In genomic region chr1:75217893-75218226, GRCm38 (mm10) we compare ENCODE assay signal across 8 mouse cellular contexts. TPM values are rescaled to one million over a fixed set of nuclear protein-coding genes. Genes with fewer than 3 reads are reported as not detected.
DNase-seq lines count a peak whose midpoint lies in the region; ATAC-seq and TF ChIP-seq lines count a peak whose summit lies in the region.

No protein-coding gene starts in this region.

- 3% methylated on average over 6 of the region's 6 CpGs for WGBS in liver, adult 2 months
- WGBS in embryonic facial prominence, embryonic 11.5 days = 4% methylated on average over 6 of the region's 6 CpGs
- 6% methylated on average over 6 of the region's 6 CpGs for WGBS in hindbrain, embryonic 16.5 days
- 2% methylated on average over 6 of the region's 6 CpGs for WGBS in neural tube, embryonic 12.5 days

- no peak for TF ChIP-seq POLR2A in liver, adult 2 months (IDR thresholded peaks at IDR 0.05; ENCODE audit: extremely low read depth, insufficient read depth, low read length)

- TF ChIP-seq CTCF in liver, adult 2 months (IDR thresholded peaks at IDR 0.05; ENCODE audit: low read depth, low read length) = no peak

- H3K4me1 ChIP-seq in liver, adult 2 months (ENCODE audit: control insufficient read depth, insufficient read depth, low read length) = peaks cover 44% of the 10 kb centered on the region
- H3K4me1 ChIP-seq in embryonic facial prominence, embryonic 11.5 days (ENCODE audit: control insufficient read depth, insufficient read depth, low read length) = peaks cover 3% of the 10 kb centered on the region
- peaks cover 10% of the 10 kb centered on the region for H3K4me1 ChIP-seq in hindbrain, embryonic 16.5 days (ENCODE audit: control insufficient read depth, insufficient read depth, low read depth, low read length)
- peaks cover 18% of the 10 kb centered on the region for H3K4me1 ChIP-seq in neural tube, embryonic 12.5 days

- peaks cover 6% of the 10 kb centered on the region; the same call in 1 of the 2 replicates for H3K79me2 ChIP-seq in liver, adult 2 months (ENCODE audit: control insufficient read depth, insufficient read depth, low read length)

- peak overlapping the region; percentile 81 for H3K4me2 ChIP-seq in embryonic facial prominence, embryonic 11.5 days (ENCODE audit: low read depth, low read length)
- H3K4me2 ChIP-seq in hindbrain, embryonic 16.5 days (ENCODE audit: low read length) = peak overlapping the region; percentile 89
- H3K4me2 ChIP-seq in neural tube, embryonic 12.5 days (replicated peaks) = peak overlapping the region; percentile 87

- H3K4me3 ChIP-seq in liver, adult 2 months (ENCODE audit: insufficient read depth, low read depth, low read length) = peak overlapping the region; percentile 90
- peak overlapping the region; percentile 41; the same call in 1 of the 2 replicates for H3K4me3 ChIP-seq in embryonic facial prominence, embryonic 11.5 days (ENCODE audit: low read depth, low read length)
- peak overlapping the region; percentile 56 for H3K4me3 ChIP-seq in hindbrain, embryonic 16.5 days (ENCODE audit: low read length)
- no peak overlapping the region for H3K4me3 ChIP-seq in neural tube, embryonic 12.5 days

- peaks cover 16% of the 10 kb centered on the region; the same call in 1 of the 2 replicates for H3K36me3 ChIP-seq in liver, adult 2 months (ENCODE audit: control insufficient read depth, insufficient read depth, low read length)
- no peaks in the 10 kb centered on the region for H3K36me3 ChIP-seq in embryonic facial prominence, embryonic 11.5 days (replicated peaks; ENCODE audit: control insufficient read depth, insufficient read depth, low read depth, low read length)
- H3K36me3 ChIP-seq in hindbrain, embryonic 16.5 days (ENCODE audit: control insufficient read depth, insufficient read depth, low read length) = peaks cover 19% of the 10 kb centered on the region
- peaks cover 30% of the 10 kb centered on the region for H3K36me3 ChIP-seq in neural tube, embryonic 12.5 days

- DNase-seq in liver, adult 2 months (ENCODE audit: extremely low read depth, low read depth, low spot score) = peak; percentile 31
- DNase-seq in liver = no peak
- no peak for DNase-seq in embryonic facial prominence, embryonic 11.5 days (ENCODE audit: low spot score)
- DNase-seq in spleen, postnatal 14 days (ENCODE audit: low spot score in 2 of 2) = no peak
- no peak for DNase-seq in kidney, postnatal 4 days
- DNase-seq in urinary bladder, postnatal 36 days (ENCODE audit: low spot score in 2 of 2) = no peak

- no peaks in the 10 kb centered on the region for H3K27me3 ChIP-seq in liver, adult 2 months (ENCODE audit: control insufficient read depth, insufficient read depth, low read length)
- peaks cover 34% of the 10 kb centered on the region for H3K27me3 ChIP-seq in embryonic facial prominence, embryonic 11.5 days (ENCODE audit: control insufficient read depth, insufficient read depth, low read length)
- H3K27me3 ChIP-seq in hindbrain, embryonic 16.5 days (replicated peaks; ENCODE audit: control insufficient read depth, insufficient read depth, low read length) = peaks cover 16% of the 10 kb centered on the region
- H3K27me3 ChIP-seq in neural tube, embryonic 12.5 days (replicated peaks) = peaks cover 65% of the 10 kb centered on the region

- peak overlapping the region; percentile 93 for H3K9ac ChIP-seq in liver, adult 2 months (ENCODE audit: low read depth, low read length)
- H3K9ac ChIP-seq in embryonic facial prominence, embryonic 11.5 days (replicated peaks; ENCODE audit: low read length) = no peak overlapping the region
- no peak overlapping the region; the same call in 1 of the 2 replicates for H3K9ac ChIP-seq in hindbrain, embryonic 16.5 days (ENCODE audit: low read depth, low read length)
- H3K9ac ChIP-seq in neural tube, embryonic 12.5 days = peak overlapping the region; percentile 30; the same call in 1 of the 2 replicates

- H3K9me3 ChIP-seq in embryonic facial prominence, embryonic 11.5 days (replicated peaks; ENCODE audit: control insufficient read depth, low read length) = no peaks in the 10 kb centered on the region
- H3K9me3 ChIP-seq in hindbrain, embryonic 16.5 days (ENCODE audit: control insufficient read depth, low read length) = no peaks in the 10 kb centered on the region
- no peaks in the 10 kb centered on the region for H3K9me3 ChIP-seq in neural tube, embryonic 12.5 days

- H3K27ac ChIP-seq in liver, adult 2 months (replicated peaks; ENCODE audit: insufficient read depth, low read depth, low read length) = peak overlapping the region; percentile 93
- no peak overlapping the region for H3K27ac ChIP-seq in embryonic facial prominence, embryonic 11.5 days (replicated peaks; ENCODE audit: low read depth, low read length)
- H3K27ac ChIP-seq in hindbrain, embryonic 16.5 days (ENCODE audit: low read depth, low read length) = no peak overlapping the region
- no peak overlapping the region for H3K27ac ChIP-seq in neural tube, embryonic 12.5 days

- ATAC-seq in embryonic facial prominence, embryonic 11.5 days (replicated peaks; ENCODE audit: insufficient number of reproducible peaks, low FRiP score, low TSS enrichment, low read depth) = no peak
- no peak for ATAC-seq in hindbrain, embryonic 16.5 days
- ATAC-seq in neural tube, embryonic 12.5 days (ENCODE audit: low FRiP score, low read depth) = no peak

RNA-seq across cellular contexts. Expression of gene Tuba4a, which starts 1.8 kb away (rescaled TPM):
- total RNA-seq in liver, adult 2 months (2014; rRNA removed) = 80.9 and 117 TPM in 2 replicates
- polyA plus RNA-seq in liver, adult 2 months (2012; rRNA removed) = 242 and 267 TPM in 2 replicates
- polyA plus RNA-seq in embryonic facial prominence, embryonic 11.5 days (2014; fragmentation: Nextera tagmentation; extraction: Ambion mirVana) = 17.3 and 18.9 TPM in 2 replicates
- polyA plus RNA-seq in hindbrain, embryonic 16.5 days (2015; fragmentation: Nextera tagmentation; extraction: Ambion mirVana) = 45.5 and 74.1 TPM in 2 replicates
- 9.4 and 11.9 TPM in 2 replicates for polyA plus RNA-seq in neural tube, embryonic 12.5 days (2016; fragmentation: Nextera tagmentation; extraction: Ambion mirVana)

RNA-seq across cellular contexts. Expression of gene Stk16, which starts 7.2 kb away (rescaled TPM):
- total RNA-seq in liver, adult 2 months (2014; rRNA removed) = 57.3 and 63.5 TPM in 2 replicates
- 190 and 221 TPM in 2 replicates for polyA plus RNA-seq in liver, adult 2 months (2012; rRNA removed)
- polyA plus RNA-seq in embryonic facial prominence, embryonic 11.5 days (2014; fragmentation: Nextera tagmentation; extraction: Ambion mirVana) = 117 and 123 TPM in 2 replicates
- 144 and 145 TPM in 2 replicates for polyA plus RNA-seq in hindbrain, embryonic 16.5 days (2015; fragmentation: Nextera tagmentation; extraction: Ambion mirVana)
- 136 and 143 TPM in 2 replicates for polyA plus RNA-seq in neural tube, embryonic 12.5 days (2016; fragmentation: Nextera tagmentation; extraction: Ambion mirVana)

RNA-seq across cellular contexts. Expression of gene Glb1l, which starts 7.2 kb away (rescaled TPM):
- 3.7 and 4.8 TPM in 2 replicates for total RNA-seq in liver, adult 2 months (2014; rRNA removed)
- 2.1 and 2.5 TPM in 2 replicates for polyA plus RNA-seq in liver, adult 2 months (2012; rRNA removed)
- 14.1 and 15.0 TPM in 2 replicates for polyA plus RNA-seq in embryonic facial prominence, embryonic 11.5 days (2014; fragmentation: Nextera tagmentation; extraction: Ambion mirVana)
- 20.1 and 21.1 TPM in 2 replicates for polyA plus RNA-seq in hindbrain, embryonic 16.5 days (2015; fragmentation: Nextera tagmentation; extraction: Ambion mirVana)
- polyA plus RNA-seq in neural tube, embryonic 12.5 days (2016; fragmentation: Nextera tagmentation; extraction: Ambion mirVana) = 17.0 and 18.2 TPM in 2 replicates

RNA-seq across cellular contexts. Expression of gene A630095N17Rik, which starts 14.0 kb away (rescaled TPM):
- total RNA-seq in liver, adult 2 months (2014; rRNA removed) = not detected in 2 replicates
- not detected in 2 replicates for polyA plus RNA-seq in liver, adult 2 months (2012; rRNA removed)
- polyA plus RNA-seq in embryonic facial prominence, embryonic 11.5 days (2014; fragmentation: Nextera tagmentation; extraction: Ambion mirVana) = not detected in 2 replicates
- 0.26 TPM in 1 of 2 replicates, not detected in the other for polyA plus RNA-seq in hindbrain, embryonic 16.5 days (2015; fragmentation: Nextera tagmentation; extraction: Ambion mirVana)
- not detected in 2 replicates for polyA plus RNA-seq in neural tube, embryonic 12.5 days (2016; fragmentation: Nextera tagmentation; extraction: Ambion mirVana)

RNA-seq across cellular contexts. Expression of gene Dnajb2, which starts 18.3 kb away (rescaled TPM):
- 25.4 and 30.3 TPM in 2 replicates for total RNA-seq in liver, adult 2 months (2014; rRNA removed)
- 55.9 and 60.4 TPM in 2 replicates for polyA plus RNA-seq in liver, adult 2 months (2012; rRNA removed)
- polyA plus RNA-seq in embryonic facial prominence, embryonic 11.5 days (2014; fragmentation: Nextera tagmentation; extraction: Ambion mirVana) = 13.8 and 17.2 TPM in 2 replicates
- polyA plus RNA-seq in hindbrain, embryonic 16.5 days (2015; fragmentation: Nextera tagmentation; extraction: Ambion mirVana) = 86.3 and 98.0 TPM in 2 replicates
- polyA plus RNA-seq in neural tube, embryonic 12.5 days (2016; fragmentation: Nextera tagmentation; extraction: Ambion mirVana) = 49.6 and 54.9 TPM in 2 replicates

Comparison
In these comparisons a context has a peak if more than half of its experiments do, and no peak if none do; other contexts are left out.
1. H3K9ac ChIP-seq: peak in liver, adult 2 months (single experiment) and neural tube, embryonic 12.5 days (single experiment); none in embryonic facial prominence, embryonic 11.5 days (single experiment) and hindbrain, embryonic 16.5 days (single experiment).
2. Peak in every context shown above with its lines, with median percentiles within 50 percentile points of each other: H3K4me2 ChIP-seq.